Mouse (Mus musculus) forebrain, embryonic 10.5 days (tissue): ENCODE results near the gene Olig3. TPM values are rescaled to one million over a fixed set of nuclear protein-coding genes. Genes with fewer than 3 reads are reported as not detected.

Experiments used
- DNase-seq: peaks from one replicate; pipeline ENCODE4 v3.0.0-alpha.2; 2017; ENCODE audit warnings: low spot score; ENCODE audit errors: extremely low spot score
- H3K27ac ChIP-seq: fragments of 300-500 bp; sonication (generic); 2 replicates; pipeline ENCODE4 v1.5.1; 2016; ENCODE audit warnings: mild to moderate bottlenecking
- H3K27me3 ChIP-seq: fragments of 300-500 bp; sonication (generic); 2 replicates; pipeline ENCODE4 v1.6.1; 2016; ENCODE audit warnings: mild to moderate bottlenecking; ENCODE audit not compliant: poor library complexity, severe bottlenecking
- H3K36me3 ChIP-seq: fragments of 300-500 bp; sonication (generic); replicated peaks from 2 replicates; pipeline ENCODE4 v1.6.1; 2016; ENCODE audit warnings: mild to moderate bottlenecking, moderate library complexity
- H3K4me1 ChIP-seq: fragments of 300-500 bp; sonication (generic); 2 replicates; pipeline ENCODE4 v1.6.1; 2016
- H3K4me3 ChIP-seq: fragments of 300-500 bp; sonication (generic); 2 replicates; pipeline ENCODE4 v1.5.1; 2016; ENCODE audit warnings: mild to moderate bottlenecking, moderate library complexity
- H3K9me3 ChIP-seq: fragments of 300-500 bp; sonication (generic); 2 replicates; pipeline ENCODE4 v1.6.1; 2016; ENCODE audit warnings: mild to moderate bottlenecking, moderate library complexity
- WGBS: fragments of 180-500 bp; shearing (Covaris S2); methylation state at CpG from one replicate; pipeline ENCODE4 v1.1.7; 2016; 5-methylcytosine and 5-hydroxymethylcytosine counted together
- polyA plus RNA-seq: library from polyadenylated mRNA; unstranded; fragments of >200 nt; fragmentation: Nextera tagmentation; extraction: Ambion mirVana; gene quantifications from 2 replicates; pipeline ENCODE4 v1.2.1, GENCODE M21; 2016

Gene Olig3
- polyA plus RNA-seq, 1 experiment from 2014 or later: 8.1 TPM

DNA sequence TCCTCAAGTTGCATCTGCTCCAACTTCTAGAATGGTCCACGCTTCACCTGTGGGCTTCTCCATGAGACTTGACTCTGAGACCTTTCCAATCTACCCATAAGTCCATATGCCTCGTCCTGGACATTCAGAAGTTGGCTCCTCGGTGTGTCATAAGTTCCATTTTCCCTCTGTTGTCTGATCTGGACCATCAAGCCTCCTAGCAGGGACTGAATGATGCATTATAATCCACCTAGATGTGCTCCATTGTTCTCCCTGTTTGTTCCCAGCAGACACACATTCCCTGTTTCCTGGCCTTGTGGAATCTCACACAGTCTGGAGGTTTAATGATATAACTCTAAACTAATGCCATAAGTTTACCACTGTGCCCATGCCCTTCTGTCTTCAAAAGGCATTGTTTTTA lies 50.8 kb downstream of the Olig3 start:
- no peak overlapping the region for H3K4me3 ChIP-seq
- no peaks in the 10 kb centered on the region for H3K9me3 ChIP-seq
- no peaks in the 10 kb centered on the region for H3K36me3 ChIP-seq
- WGBS: 95% methylated on average over 3 of the region's 3 CpGs
- H3K4me1 ChIP-seq: 0 out of 2 replicates have a peak, but pooled peaks cover 3% of the 10 kb centered on the region
- DNase-seq: no peak
- H3K27me3 ChIP-seq: peaks cover 5% of the 10 kb centered on the region; the same call in 1 of the 2 replicates
- H3K27ac ChIP-seq: no peak overlapping the region

Other genes starting within 250 kb of the Olig3 start
- gene Ifngr1, start 235.4 kb downstream of the Olig3 start, polyA plus RNA-seq: 27.7 and 30.0 TPM in 2 replicates